Mouse (Mus musculus) neural tube, embryonic 14.5 days (tissue): Measurements from ENCODE around the gene Nkain2. TPM values are rescaled to one million over a fixed set of nuclear protein-coding genes. Genes with fewer than 3 reads are reported as not detected.

Experiments
- ATAC-seq: fragments of 200-750 bp; cut with Nextera tagmentation; 2 replicates; pipeline ENCODE4 v1.8.0; 2017; ENCODE audit warnings: low read depth, mild to moderate bottlenecking, moderate TSS enrichment, moderate library complexity
- H3K27ac ChIP-seq: fragments of 300-500 bp; sonication (generic); 2 replicates; pipeline ENCODE4 v1.5.1; 2014; ENCODE audit warnings: low read depth, mild to moderate bottlenecking, control low read depth, low read length, moderate library complexity, mixed read lengths
- H3K27me3 ChIP-seq: fragments of 300-500 bp; sonication (generic); 2 replicates; pipeline ENCODE4 v1.6.1; 2014; ENCODE audit warnings: low read length; ENCODE audit not compliant: control insufficient read depth, insufficient read depth
- H3K36me3 ChIP-seq: fragments of 300-500 bp; sonication (generic); 2 replicates; pipeline ENCODE4 v1.6.1; 2014; ENCODE audit warnings: low read length, mixed read lengths; ENCODE audit not compliant: control insufficient read depth, insufficient read depth
- H3K4me1 ChIP-seq: fragments of 300-500 bp; sonication (generic); 2 replicates; pipeline ENCODE4 v1.6.1; 2014; ENCODE audit warnings: low read length; ENCODE audit not compliant: control insufficient read depth, insufficient read depth
- H3K4me2 ChIP-seq: fragments of 300-500 bp; sonication (generic); 2 replicates; pipeline ENCODE4 v1.6.1; 2014; ENCODE audit warnings: mild to moderate bottlenecking, low read depth, low read length, control low read depth
- H3K4me3 ChIP-seq: fragments of 300-500 bp; sonication (generic); 2 replicates; pipeline ENCODE4 v1.5.1; 2014; ENCODE audit warnings: low read depth, low read length, control low read depth, mixed read lengths
- H3K9ac ChIP-seq: fragments of 300-500 bp; sonication (generic); replicated peaks from 2 replicates; pipeline ENCODE4 v1.6.1; 2014; ENCODE audit warnings: low read depth, mild to moderate bottlenecking, control low read depth, low read length, mixed read lengths
- H3K9me3 ChIP-seq: fragments of 300-500 bp; sonication (generic); 2 replicates; pipeline ENCODE4 v1.6.1; 2016; ENCODE audit warnings: low read length; ENCODE audit not compliant: control insufficient read depth
- whole genome bisulfite sequencing: fragments of 180-500 bp; shearing (Covaris S2); extraction: QIAGEN DNeasy Blood & Tissue Kit; methylation state at CpG from one replicate; pipeline ENCODE4 v1.1.7; 2014; 5-methylcytosine and 5-hydroxymethylcytosine counted together
- polyA plus RNA-seq: library from polyadenylated mRNA; unstranded; fragments of >200 nt; fragmentation: Nextera tagmentation; extraction: Ambion mirVana; gene quantifications from 2 replicates; pipeline ENCODE4 v1.2.1, GENCODE M21; 2014

The Nkain2 gene
- 20.0 and 24.3 TPM in 2 replicates for polyA plus RNA-seq

DNA sequence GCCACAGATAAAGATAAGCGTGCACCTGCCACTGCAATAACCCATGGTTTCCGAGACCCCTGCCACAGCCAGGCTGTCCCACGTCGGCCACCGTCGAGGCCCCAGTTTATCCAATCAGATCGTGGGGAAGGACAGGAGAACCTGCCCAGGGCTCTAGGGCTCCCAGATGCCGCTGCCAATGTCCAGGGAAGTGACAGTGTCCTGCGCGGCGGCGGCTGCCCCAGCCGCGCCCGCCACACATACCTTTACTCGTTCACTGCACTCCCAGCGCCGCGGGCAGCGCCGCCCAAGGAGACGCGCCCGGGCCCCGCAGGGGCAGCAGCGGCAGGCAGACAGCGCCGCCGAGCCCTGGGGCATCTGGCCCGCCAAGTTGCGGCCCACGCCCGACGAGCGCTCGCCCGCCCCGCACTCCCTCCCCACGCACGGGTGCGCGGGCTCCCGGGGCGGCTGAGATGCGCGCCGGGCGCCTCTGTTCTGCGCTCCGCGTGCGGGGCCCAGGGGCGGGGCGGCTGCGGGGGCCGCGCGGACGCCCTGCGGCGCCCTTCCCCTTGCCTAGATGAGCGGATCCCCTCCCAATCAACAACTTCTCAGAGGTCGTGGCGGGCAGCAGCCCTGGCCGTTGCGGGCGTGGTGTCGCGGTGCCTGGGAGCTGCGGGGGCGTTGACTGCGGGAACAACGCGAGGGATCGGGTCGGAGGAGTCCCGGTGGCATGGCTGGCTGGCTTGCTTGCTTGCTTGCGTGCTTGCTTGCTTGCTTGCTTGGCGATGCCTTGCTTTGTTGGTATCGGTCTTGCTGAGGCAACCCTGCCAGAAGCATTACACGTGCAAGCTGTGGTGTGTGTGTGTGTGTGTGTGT, at the start of gene Nkain2:
Gene Nkain2 (minus strand): TSS at position 811 of the 855 bp plus-strand sequence.
- peak within 1 kb of the TSS; percentile 66 for H3K4me2 ChIP-seq
- under 1% methylated on average over 77 of the region's 81 CpGs for WGBS

GRCm38 (mm10) chr10:32939853-32940252, 49.6 kb upstream of the Nkain2 start:
- H3K4me1 ChIP-seq: no peaks in the 10 kb centered on the region
- H3K36me3 ChIP-seq: no peaks in the 10 kb centered on the region
- H3K9me3 ChIP-seq: no peaks in the 10 kb centered on the region
- WGBS: 97% methylated on average over 3 of the region's 3 CpGs
- H3K4me2 ChIP-seq: no peak overlapping the region
- no peak for ATAC-seq
- no peaks in the 10 kb centered on the region for H3K27me3 ChIP-seq
- no peak overlapping the region for H3K27ac ChIP-seq
- H3K4me3 ChIP-seq: no peak overlapping the region
- no peak overlapping the region for H3K9ac ChIP-seq

More for the DNA sequence above, at the start of gene Nkain2:
- no peaks in the 10 kb centered on the region for H3K4me1 ChIP-seq
- H3K27ac ChIP-seq: peak within 1 kb of the TSS; percentile 83
- H3K9ac ChIP-seq: peak within 1 kb of the TSS; percentile 90
- no peaks in the 10 kb centered on the region for H3K9me3 ChIP-seq
- no peaks in the 10 kb centered on the region for H3K36me3 ChIP-seq
- peak within 1 kb of the TSS; percentile 85 for H3K4me3 ChIP-seq
- no peaks in the 10 kb centered on the region for H3K27me3 ChIP-seq
- ATAC-seq: peak; percentile 90

DNA sequence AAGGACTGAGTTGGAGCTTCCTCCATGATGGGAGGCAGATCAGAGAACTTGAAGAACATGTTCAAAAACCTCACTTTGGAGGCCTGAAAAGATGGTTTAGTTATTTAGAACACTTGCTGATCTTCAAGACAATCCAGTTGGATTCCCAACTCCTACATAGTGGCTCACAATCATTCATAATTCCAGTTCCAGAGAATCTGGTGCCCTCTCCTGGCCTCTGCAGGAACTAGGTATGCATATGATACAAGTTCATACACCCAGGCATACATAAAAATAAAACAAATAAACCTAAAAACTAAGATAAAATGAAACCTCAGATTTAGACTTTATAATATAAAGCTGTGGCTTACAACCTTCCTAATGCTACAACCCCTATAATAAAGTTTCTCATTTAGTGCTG, 4.8 kb upstream of the Nkain2 start:
- no peaks in the 10 kb centered on the region for H3K4me1 ChIP-seq
- H3K36me3 ChIP-seq: no peaks in the 10 kb centered on the region
- no peak overlapping the region for H3K27ac ChIP-seq
- no peak overlapping the region for H3K4me3 ChIP-seq
- no peaks in the 10 kb centered on the region for H3K9me3 ChIP-seq
- no peak for ATAC-seq
- no peaks in the 10 kb centered on the region for H3K27me3 ChIP-seq
- no peak overlapping the region for H3K9ac ChIP-seq
- H3K4me2 ChIP-seq: no peak overlapping the region

GRCm38 (mm10) chr10:32890507-32891131, 357 bp upstream of the Nkain2 start:
- Histone ChIP-seq H3K9me3 (no peaks in the 10 kb centered on the region), H3K36me3 (no peaks in the 10 kb centered on the region), H3K4me1 (no peaks in the 10 kb centered on the region), H3K27ac (peak overlapping the region; percentile 83), H3K4me3 (peak overlapping the region; percentile 85), H3K27me3 (no peaks in the 10 kb centered on the region), H3K9ac (peak overlapping the region; percentile 90), H3K4me2 (peak overlapping the region; percentile 66)
- WGBS: 2% methylated on average over 13 of the region's 13 CpGs
- ATAC-seq: peak; percentile 68

GRCm38 (mm10) chr10:32881977-32882376, 8.3 kb downstream of the Nkain2 start:
- Histone ChIP-seq H3K9me3 (no peaks in the 10 kb centered on the region), H3K4me2 (no peak overlapping the region), H3K9ac (no peak overlapping the region), H3K4me3 (no peak overlapping the region), H3K4me1 (no peaks in the 10 kb centered on the region), H3K36me3 (no peaks in the 10 kb centered on the region), H3K27me3 (no peaks in the 10 kb centered on the region), H3K27ac (no peak overlapping the region)
- 46% methylated on average over 6 of the region's 6 CpGs for WGBS
- peak; percentile 60; the same call in 1 of the 2 replicates for ATAC-seq

DNA sequence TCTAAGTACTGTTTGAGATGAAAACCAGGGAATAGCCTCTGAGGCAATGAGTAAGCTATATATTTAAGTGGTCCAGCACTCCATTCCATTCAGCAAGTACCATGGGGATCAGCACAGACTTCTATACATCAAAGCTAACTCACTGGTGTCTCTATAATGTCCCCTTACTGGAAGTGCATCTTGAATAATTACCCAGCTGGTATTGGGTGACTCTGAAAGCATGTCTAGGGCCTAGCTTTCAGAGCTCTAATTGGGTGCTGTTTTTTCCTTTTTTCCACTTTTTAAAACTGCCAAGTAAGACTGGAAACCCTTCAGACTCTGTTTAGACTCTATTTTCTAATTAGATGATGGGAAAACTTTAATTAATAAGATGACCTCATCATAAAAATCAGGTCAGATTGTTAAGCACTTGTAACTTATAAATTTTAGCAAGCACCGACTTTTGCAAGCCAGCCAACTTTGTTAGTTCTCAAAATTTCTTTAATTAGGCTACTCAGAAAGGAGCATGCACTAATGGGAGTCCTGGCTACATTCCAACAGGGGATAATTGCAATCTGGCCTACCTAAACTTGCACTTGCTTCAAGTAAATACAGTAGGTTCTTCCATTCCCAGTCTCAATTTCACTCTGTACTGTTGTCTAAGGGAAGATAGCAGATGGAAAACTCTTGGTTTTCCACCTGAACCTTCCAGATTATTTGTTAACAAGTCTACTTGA, 19.4 kb downstream of the Nkain2 start:
- Histone ChIP-seq H3K4me3 (no peak overlapping the region), H3K4me1 (no peaks in the 10 kb centered on the region), H3K36me3 (no peaks in the 10 kb centered on the region), H3K27ac (no peak overlapping the region), H3K27me3 (no peaks in the 10 kb centered on the region), H3K9ac (no peak overlapping the region), H3K9me3 (no peaks in the 10 kb centered on the region; the same call in 1 of the 2 replicates), H3K4me2 (no peak overlapping the region)
- 60% methylated on average over 1 of the region's 1 CpGs for WGBS
- no peak; the same call in 1 of the 2 replicates for ATAC-seq

GRCm38 (mm10) chr10:32869541-32869940, 20.7 kb downstream of the Nkain2 start:
- 11% methylated on average over 1 of the region's 1 CpGs for WGBS
- H3K36me3 ChIP-seq: no peaks in the 10 kb centered on the region
- H3K27ac ChIP-seq: no peak overlapping the region
- no peak overlapping the region for H3K4me3 ChIP-seq
- no peak overlapping the region for H3K9ac ChIP-seq
- H3K4me1 ChIP-seq: no peaks in the 10 kb centered on the region
- H3K9me3 ChIP-seq: no peaks in the 10 kb centered on the region; the same call in 1 of the 2 replicates
- no peak for ATAC-seq
- no peaks in the 10 kb centered on the region for H3K27me3 ChIP-seq
- no peak overlapping the region for H3K4me2 ChIP-seq

DNA sequence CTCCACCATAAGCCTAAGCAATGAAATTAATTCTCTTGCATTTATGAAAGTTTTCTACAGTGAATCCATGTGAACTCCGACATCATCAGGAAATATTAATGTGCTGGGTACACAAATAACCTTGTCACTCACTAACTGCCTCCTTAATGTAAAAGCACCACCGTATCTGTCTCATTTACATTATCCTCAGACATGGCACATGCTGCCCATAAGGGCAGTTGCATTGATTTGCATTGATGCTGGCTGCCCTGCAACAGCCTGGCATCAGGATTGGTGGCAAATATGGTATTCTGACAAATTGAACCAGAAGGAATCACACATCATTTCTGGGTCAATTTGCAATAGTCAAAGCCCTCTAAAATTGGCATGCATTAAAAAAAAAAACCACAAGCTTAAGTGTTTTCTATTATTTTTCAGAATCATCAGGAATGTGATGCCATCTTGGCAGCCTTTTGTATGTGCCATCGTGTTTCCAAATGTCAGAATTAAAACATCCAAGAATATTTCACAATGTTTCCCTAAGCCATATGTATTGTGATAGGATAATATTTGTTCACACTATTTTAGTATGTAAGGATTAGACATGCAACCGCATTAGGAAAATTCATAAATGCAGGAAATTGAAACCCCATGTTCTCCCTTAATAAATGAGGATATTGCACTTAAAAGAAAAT, 74.9 kb downstream of the Nkain2 start:
- ATAC-seq: no peak
- no peak overlapping the region for H3K4me2 ChIP-seq
- no peak overlapping the region for H3K9ac ChIP-seq

More for the DNA sequence above, 74.9 kb downstream of the Nkain2 start:
- H3K4me1 ChIP-seq: no peaks in the 10 kb centered on the region
- H3K36me3 ChIP-seq: no peaks in the 10 kb centered on the region
- no peaks in the 10 kb centered on the region for H3K27me3 ChIP-seq
- no peak overlapping the region for H3K27ac ChIP-seq
- H3K4me3 ChIP-seq: no peak overlapping the region
- 69% methylated on average over 4 of the region's 4 CpGs for whole genome bisulfite sequencing
- no peaks in the 10 kb centered on the region for H3K9me3 ChIP-seq
